Mouse (Mus musculus) kidney, adult 18-20 months (tissue): ENCODE measurements at regions not wholly inside any gene's neighbourhood (a gene's known extent, or its start where the extent isn't known, plus 50 kb on each side); places are given as distances from the start of the nearest gene placed in this dataset.

Source experiments
- DNase-seq: peaks from one replicate; pipeline ENCODE4 v3.0.0; 2021

GRCm38 (mm10) chr7:37908618-37909130 is 114.7 kb downstream of the Uri1 start:
- DNase-seq, result no peak

- DNase-seq, result peak; percentile 9
Observed at GRCm38 (mm10) chr7:37893885-37894284, 120.4 kb upstream of the Zfp536 start.

GRCm38 (mm10) chr7:37874382-37874781 is 100.9 kb upstream of the Zfp536 start:
- DNase-seq, result no peak

GRCm38 (mm10) chr7:37870956-37871355 is 97.5 kb upstream of the Zfp536 start:
- no peak for DNase-seq

GRCm38 (mm10) chr7:37866468-37866867 is 93.0 kb upstream of the Zfp536 start:
- no peak for DNase-seq

- no peak for DNase-seq
Observed at GRCm38 (mm10) chr7:37851471-37851870, 78.0 kb upstream of the Zfp536 start.

GRCm38 (mm10) chr7:37845201-37845600 is 71.8 kb upstream of the Zfp536 start:
- DNase-seq, result no peak

GRCm38 (mm10) chr7:37842000-37842513 is 68.6 kb upstream of the Zfp536 start:
- no peak for DNase-seq

GRCm38 (mm10) chr7:37841549-37841948 is 68.1 kb upstream of the Zfp536 start:
- no peak for DNase-seq

GRCm38 (mm10) chr7:37837883-37838282 is 64.4 kb upstream of the Zfp536 start:
- no peak for DNase-seq

- no peak for DNase-seq
Observed at GRCm38 (mm10) chr7:37837372-37837771, 63.9 kb upstream of the Zfp536 start.

GRCm38 (mm10) chr7:37833420-37833819 is 60.0 kb upstream of the Zfp536 start:
- no peak for DNase-seq

- DNase-seq, result no peak
Observed at GRCm38 (mm10) chr7:37832322-37832721, 58.9 kb upstream of the Zfp536 start.

- DNase-seq, result no peak
Observed at GRCm38 (mm10) chr7:37825766-37826165, 52.3 kb upstream of the Zfp536 start.
